Mouse (Mus musculus) limb, embryonic 10.5 days (tissue): ENCODE measurements around the gene Gphn. TPM values are rescaled to one million over a fixed set of nuclear protein-coding genes. Genes with fewer than 3 reads are reported as not detected.

Source experiments
- DNase-seq: peaks from one replicate; pipeline ENCODE4 v3.0.0-alpha.2; 2017; ENCODE audit warnings: low spot score
- H3K27ac ChIP-seq: fragments of 300-500 bp; sonication (generic); 2 replicates; pipeline ENCODE4 v1.5.1; 2016; ENCODE audit warnings: mild to moderate bottlenecking
- H3K27me3 ChIP-seq: fragments of 300-500 bp; sonication (generic); 2 replicates; pipeline ENCODE4 v1.6.1; 2016; ENCODE audit warnings: low read depth, mild to moderate bottlenecking; ENCODE audit not compliant: poor library complexity, severe bottlenecking
- H3K36me3 ChIP-seq: fragments of 300-500 bp; sonication (generic); 2 replicates; pipeline ENCODE4 v1.6.1; 2016; ENCODE audit warnings: mild to moderate bottlenecking, moderate library complexity
- H3K4me1 ChIP-seq: fragments of 300-500 bp; sonication (generic); 2 replicates; pipeline ENCODE4 v1.6.1; 2016
- H3K4me3 ChIP-seq: fragments of 300-500 bp; sonication (generic); 2 replicates; pipeline ENCODE4 v1.5.1; 2016; ENCODE audit warnings: mild to moderate bottlenecking, moderate library complexity
- H3K9me3 ChIP-seq: fragments of 300-500 bp; sonication (generic); replicated peaks from 2 replicates; pipeline ENCODE4 v1.6.1; 2016; ENCODE audit warnings: mild to moderate bottlenecking
- WGBS: fragments of 180-500 bp; shearing (Covaris S2); methylation state at CpG from one replicate; pipeline ENCODE4 v1.1.7; 2016; 5-methylcytosine and 5-hydroxymethylcytosine counted together
- polyA plus RNA-seq: library from polyadenylated mRNA; unstranded; fragments of >200 nt; fragmentation: Nextera tagmentation; extraction: Ambion mirVana; gene quantifications from 2 replicates; pipeline ENCODE4 v1.2.1, GENCODE M21; 2016

Gene Gphn
- polyA plus RNA-seq, 1 experiment from 2014 or later = 9.8 TPM

DNA sequence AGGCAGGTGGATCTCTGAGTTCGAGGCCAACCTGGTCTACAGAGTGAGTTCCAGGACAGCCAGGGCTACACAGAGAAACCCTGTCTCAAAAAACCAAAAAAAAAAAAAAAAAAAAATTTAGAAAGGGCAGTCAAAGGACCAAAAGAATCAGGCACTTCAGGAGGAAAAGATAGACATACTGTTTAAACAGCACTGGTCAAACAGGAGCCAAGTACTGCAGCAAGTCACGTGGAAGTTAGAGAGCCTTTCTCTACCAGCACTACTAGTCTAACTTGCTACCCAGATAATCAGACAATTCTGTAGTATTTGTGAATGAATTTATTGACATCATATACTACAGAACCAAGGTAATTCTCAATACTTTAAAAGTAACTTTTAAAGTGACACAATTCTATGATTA, 454.9 kb downstream of the Gphn start:
- H3K27ac ChIP-seq = no peak overlapping the region
- no peak for DNase-seq
- no peaks in the 10 kb centered on the region for H3K9me3 ChIP-seq
- no peak overlapping the region for H3K4me3 ChIP-seq
- no peaks in the 10 kb centered on the region for H3K36me3 ChIP-seq
- no peaks in the 10 kb centered on the region for H3K27me3 ChIP-seq
- H3K4me1 ChIP-seq = peaks cover 3% of the 10 kb centered on the region
- WGBS = 88% methylated on average over 2 of the region's 2 CpGs

- Histone ChIP-seq H3K4me3 (no peak overlapping the region), H3K9me3 (no peaks in the 10 kb centered on the region), H3K4me1 (peaks cover 3% of the 10 kb centered on the region), H3K27ac (no peak overlapping the region), H3K27me3 (no peaks in the 10 kb centered on the region), H3K36me3 (no peaks in the 10 kb centered on the region)
- DNase-seq = no peak
- WGBS = 86% methylated on average over 4 of the region's 4 CpGs
Observed at GRCm38 (mm10) chr12:78682279-78682678, 456.1 kb downstream of the Gphn start.

- WGBS = 74% methylated on average over 1 of the region's 1 CpGs
- peaks cover 3% of the 10 kb centered on the region for H3K4me1 ChIP-seq
- no peak for DNase-seq
- no peaks in the 10 kb centered on the region for H3K9me3 ChIP-seq
- H3K4me3 ChIP-seq = no peak overlapping the region
- no peaks in the 10 kb centered on the region for H3K27me3 ChIP-seq
- no peak overlapping the region for H3K27ac ChIP-seq
- H3K36me3 ChIP-seq = no peaks in the 10 kb centered on the region
Observed at GRCm38 (mm10) chr12:78685669-78686215, 459.6 kb downstream of the Gphn start.

DNA sequence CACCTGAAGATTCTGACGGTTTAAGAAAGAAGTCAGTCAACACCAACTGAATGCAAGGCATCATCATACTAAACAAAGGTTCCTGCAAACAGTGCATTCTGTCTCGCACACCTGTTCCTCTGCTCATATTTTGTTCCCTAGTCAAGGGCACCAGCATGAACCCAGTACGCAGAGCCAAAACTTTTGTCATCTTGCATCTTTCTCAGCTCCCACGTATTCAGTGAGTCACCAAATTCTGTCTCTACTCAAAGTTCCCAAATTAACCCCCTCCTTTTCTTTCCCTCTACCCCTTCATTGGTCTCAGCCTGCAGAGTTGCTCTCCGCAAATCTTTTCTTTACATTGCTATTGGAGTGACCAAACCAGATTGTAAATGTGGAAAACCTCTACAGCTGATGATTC, 462.7 kb downstream of the Gphn start:
- Histone ChIP-seq H3K27me3 (no peaks in the 10 kb centered on the region), H3K9me3 (no peaks in the 10 kb centered on the region), H3K4me3 (no peak overlapping the region), H3K36me3 (no peaks in the 10 kb centered on the region), H3K4me1 (peaks cover 3% of the 10 kb centered on the region), H3K27ac (no peak overlapping the region)
- no peak for DNase-seq
- 90% methylated on average over 5 of the region's 5 CpGs for WGBS

DNA sequence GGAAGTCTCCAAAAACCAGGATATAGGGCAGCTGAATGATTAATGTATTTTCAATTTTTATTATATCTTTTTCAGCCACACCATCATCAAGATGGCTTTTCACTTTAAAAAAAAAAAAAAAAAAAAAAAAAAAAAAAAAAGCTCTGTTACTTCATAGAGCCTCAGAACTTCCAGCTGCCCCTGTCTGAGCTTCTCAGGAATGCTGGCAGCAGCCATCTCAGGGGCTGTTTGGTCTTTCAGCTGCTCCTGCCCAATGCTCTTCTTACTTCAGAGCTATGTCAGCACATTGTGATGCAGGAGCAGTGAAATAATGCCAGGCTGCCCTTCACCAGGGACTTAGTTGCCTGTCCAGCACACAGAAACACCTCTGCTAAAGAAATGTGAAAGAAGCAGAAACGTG, 465.1 kb downstream of the Gphn start, which contains the start of gene Fam71d:
Gene Fam71d (plus strand): TSS at position 211 of the 400 bp plus-strand sequence.
- 89% methylated on average over 1 of the region's 1 CpGs for WGBS
- H3K27ac ChIP-seq = no peak within 1 kb of the TSS
- no peaks in the 10 kb centered on the region for H3K36me3 ChIP-seq
- no peak for DNase-seq
- no peak within 1 kb of the TSS for H3K4me3 ChIP-seq
- no peaks in the 10 kb centered on the region for H3K27me3 ChIP-seq
- H3K9me3 ChIP-seq = no peaks in the 10 kb centered on the region
- H3K4me1 ChIP-seq = no peaks in the 10 kb centered on the region

DNA sequence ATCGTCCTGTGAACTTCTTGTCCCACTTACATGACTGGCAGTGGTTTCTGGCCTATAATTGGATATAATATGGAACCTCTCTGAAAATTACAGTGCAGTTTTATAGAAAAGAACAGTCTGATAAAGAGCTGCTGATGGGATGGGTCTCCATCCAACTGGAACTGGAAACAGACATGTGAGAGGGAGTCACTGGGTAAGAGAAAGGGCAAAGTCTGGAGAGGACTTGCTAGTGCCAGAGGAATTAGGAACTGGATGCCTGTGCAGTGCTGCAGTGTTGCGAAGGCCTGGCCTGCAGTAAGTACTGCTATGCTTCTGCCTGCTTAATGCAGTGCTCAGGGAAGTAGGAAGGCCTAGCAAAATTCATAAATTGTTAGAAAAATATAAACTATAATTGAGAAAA, 467.1 kb downstream of the Gphn start:
- Histone ChIP-seq H3K9me3 (no peaks in the 10 kb centered on the region), H3K4me1 (no peaks in the 10 kb centered on the region), H3K4me3 (no peak overlapping the region), H3K27me3 (no peaks in the 10 kb centered on the region), H3K27ac (no peak overlapping the region), H3K36me3 (no peaks in the 10 kb centered on the region)
- WGBS = 83% methylated on average over 2 of the region's 2 CpGs
- no peak for DNase-seq

DNA sequence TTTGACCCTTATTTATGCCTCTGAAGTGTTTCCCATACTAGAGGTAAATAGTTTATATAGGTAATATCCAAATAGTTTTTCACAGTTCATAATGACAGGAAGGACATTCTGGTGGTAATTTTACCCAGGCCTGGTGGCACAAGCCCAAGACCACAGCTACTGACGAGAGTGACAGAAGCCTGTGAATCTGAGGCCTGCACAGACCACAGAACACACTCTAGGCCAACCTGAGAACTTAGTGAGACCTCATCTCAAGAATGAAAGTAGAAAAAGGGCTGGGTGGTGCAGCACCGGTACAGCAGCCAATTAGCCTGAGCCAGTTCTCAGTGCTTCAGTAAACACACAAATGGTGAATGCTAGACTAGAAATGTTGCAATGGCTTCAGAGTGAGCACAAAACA, 491.6 kb downstream of the Gphn start:
- Histone ChIP-seq H3K27ac (no peak overlapping the region), H3K4me1 (no peaks in the 10 kb centered on the region), H3K27me3 (no peaks in the 10 kb centered on the region), H3K9me3 (no peaks in the 10 kb centered on the region), H3K36me3 (no peaks in the 10 kb centered on the region), H3K4me3 (no peak overlapping the region)
- DNase-seq = no peak
- WGBS = 83% methylated on average over 2 of the region's 2 CpGs

DNA sequence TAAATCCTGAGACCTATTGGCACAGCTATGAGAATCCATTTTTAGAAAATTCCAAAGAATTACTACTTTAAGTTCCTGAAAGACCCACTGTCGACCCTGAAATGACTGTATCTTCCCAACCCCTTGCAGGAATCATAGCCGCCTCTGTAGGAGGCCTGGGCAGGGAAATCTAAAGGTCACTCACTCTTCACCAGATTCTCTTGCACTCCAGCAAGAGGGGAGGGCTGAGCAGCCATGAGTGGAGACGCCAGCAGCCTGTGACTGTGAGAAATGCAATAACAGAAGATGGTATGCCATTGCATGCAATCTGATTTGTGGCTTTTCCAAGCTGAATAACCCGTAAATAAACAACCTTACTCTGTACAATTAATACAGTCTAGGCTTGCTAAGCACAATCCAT, 501.5 kb downstream of the Gphn start:
- no peak for DNase-seq
- no peak overlapping the region for H3K27ac ChIP-seq
- 73% methylated on average over 4 of the region's 4 CpGs for WGBS
- no peaks in the 10 kb centered on the region for H3K36me3 ChIP-seq
- H3K9me3 ChIP-seq = no peaks in the 10 kb centered on the region
- H3K27me3 ChIP-seq = no peaks in the 10 kb centered on the region
- no peak overlapping the region for H3K4me3 ChIP-seq
- no peaks in the 10 kb centered on the region for H3K4me1 ChIP-seq

Other genes with a start within 250 kb of the Gphn start
- not detected in 2 replicates for gene Gm6657, start 32.1 kb upstream of the Gphn start, polyA plus RNA-seq